Mouse (Mus musculus) liver, adult 2 months (tissue): ENCODE measurements at regions not wholly inside any gene's neighbourhood (a gene's known extent, or its start where the extent isn't known, plus 50 kb on each side); places are given as distances from the start of the nearest gene placed in this dataset.

Source experiments
- CTCF ChIP-seq: fragments of 200-500 bp; IDR thresholded peaks from 2 replicates; pipeline ENCODE4 v1.5.1; 2011; ENCODE audit warnings: low read depth, low read length, control low read depth
- POLR2A ChIP-seq: fragments of 200-500 bp; IDR thresholded peaks from 2 replicates; pipeline ENCODE4 v1.6.1; 2011; ENCODE audit warnings: low read length, control low read depth; ENCODE audit not compliant: insufficient read depth; ENCODE audit errors: extremely low read depth

DNA sequence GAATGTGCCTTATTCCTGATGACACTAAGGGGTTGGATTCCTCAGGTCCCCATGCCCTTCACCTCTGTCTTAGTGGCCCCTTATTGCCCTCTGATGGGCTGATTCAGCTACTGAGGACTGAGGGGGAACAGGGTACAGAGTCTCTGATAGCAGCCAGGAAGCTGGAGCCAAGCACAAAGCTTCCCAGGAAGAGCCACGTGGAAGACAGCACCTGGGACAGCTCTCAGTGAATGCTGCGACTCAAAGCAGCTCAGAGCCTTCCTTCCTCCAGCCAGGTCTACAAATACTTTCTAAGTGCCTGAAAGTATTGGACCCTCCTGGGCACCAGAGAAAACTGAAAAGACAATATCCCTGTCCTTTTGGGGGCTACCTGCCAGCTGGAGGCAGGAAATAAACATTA lies 72.3 kb upstream of the Foxe1 start:
- TF ChIP-seq CTCF (no peak), POLR2A (no peak)
